Mouse (Mus musculus): ENCODE data around the gene Mat2a. TPM values are rescaled to one million over a fixed set of nuclear protein-coding genes. Genes with fewer than 3 reads are reported as not detected.
"Not testable (repeated sequence)": the region's sequence is repeated elsewhere in the genome, so short reads cannot be mapped to it uniquely, and the experiment has no call there.

Gene Mat2a
- polyA plus RNA-seq, 1 experiment from 2014 or later: 463 TPM

DNA sequence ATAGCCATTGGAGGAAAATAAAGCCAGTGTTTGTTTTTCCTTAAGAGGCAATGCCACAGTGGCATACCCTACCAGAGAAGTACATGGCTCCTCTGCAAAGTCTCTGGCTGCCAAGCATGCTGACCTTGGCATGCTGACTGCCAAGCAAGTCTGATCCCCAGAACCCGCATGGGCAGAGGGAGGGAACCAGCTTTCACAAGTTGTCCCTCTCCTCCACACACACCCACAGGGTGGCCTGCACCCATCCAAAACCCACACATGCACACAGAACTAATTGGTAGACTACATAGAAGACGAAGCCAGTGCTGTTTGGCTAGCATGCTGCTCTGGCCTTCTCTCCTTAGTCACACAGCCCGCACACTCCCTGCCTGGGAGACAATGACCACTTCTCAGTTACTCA is 38.3 kb upstream of the Mat2a start:
- Histone ChIP-seq H3K4me3 (ENCODE audit: low read length) (no peak overlapping the region), H3K9me3 (ENCODE audit: control insufficient read depth, low read length) (no peaks in the 10 kb centered on the region), H3K27me3 (ENCODE audit: control insufficient read depth, insufficient read depth, low read length) (no peaks in the 10 kb centered on the region), H3K36me3 (ENCODE audit: control insufficient read depth, insufficient read depth, low read length) (no peaks in the 10 kb centered on the region), H3K9ac (ENCODE audit: low read depth, low read length) (no peak overlapping the region), H3K27ac (ENCODE audit: low read depth, low read length) (no peak overlapping the region), H3K4me2 (replicated peaks; ENCODE audit: low read depth, low read length) (no peak overlapping the region), H3K4me1 (ENCODE audit: control insufficient read depth, insufficient read depth, low read length) (no peaks in the 10 kb centered on the region)
- WGBS: 93% methylated on average over 3 of the region's 3 CpGs
- ATAC-seq (ENCODE audit: low FRiP score, low TSS enrichment): no peak

DNA sequence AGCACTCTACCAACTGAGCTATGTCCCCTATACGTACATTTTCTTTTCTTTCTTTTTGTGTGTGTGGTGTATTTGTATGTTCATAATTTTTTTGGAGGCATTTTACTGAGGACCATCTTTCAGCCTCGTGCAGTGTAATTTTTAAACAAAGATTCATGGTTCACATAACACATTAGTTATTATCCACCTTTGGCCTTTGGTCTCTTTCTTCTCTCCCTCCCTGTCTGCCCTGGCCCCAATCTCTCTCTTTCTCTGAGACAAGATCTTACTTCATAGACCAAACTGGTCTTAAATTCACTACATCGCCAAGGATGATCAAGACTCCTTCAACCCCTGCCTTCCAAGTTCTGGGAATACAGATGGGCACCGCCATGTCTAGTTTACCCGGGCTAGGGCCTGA is 37.5 kb upstream of the Mat2a start:
- Histone ChIP-seq H3K27ac (ENCODE audit: low read depth, low read length) (no peak overlapping the region), H3K4me2 (replicated peaks; ENCODE audit: low read depth, low read length) (no peak overlapping the region), H3K36me3 (ENCODE audit: control insufficient read depth, insufficient read depth, low read length) (no peaks in the 10 kb centered on the region), H3K4me1 (ENCODE audit: control insufficient read depth, insufficient read depth, low read length) (no peaks in the 10 kb centered on the region), H3K27me3 (ENCODE audit: control insufficient read depth, insufficient read depth, low read length) (no peaks in the 10 kb centered on the region), H3K9me3 (ENCODE audit: control insufficient read depth, low read length) (no peaks in the 10 kb centered on the region), H3K9ac (ENCODE audit: low read depth, low read length) (no peak overlapping the region), H3K4me3 (ENCODE audit: low read length) (no peak overlapping the region)
- ATAC-seq (ENCODE audit: low FRiP score, low TSS enrichment): no peak
- WGBS: 90% methylated on average over 5 of the region's 5 CpGs

DNA sequence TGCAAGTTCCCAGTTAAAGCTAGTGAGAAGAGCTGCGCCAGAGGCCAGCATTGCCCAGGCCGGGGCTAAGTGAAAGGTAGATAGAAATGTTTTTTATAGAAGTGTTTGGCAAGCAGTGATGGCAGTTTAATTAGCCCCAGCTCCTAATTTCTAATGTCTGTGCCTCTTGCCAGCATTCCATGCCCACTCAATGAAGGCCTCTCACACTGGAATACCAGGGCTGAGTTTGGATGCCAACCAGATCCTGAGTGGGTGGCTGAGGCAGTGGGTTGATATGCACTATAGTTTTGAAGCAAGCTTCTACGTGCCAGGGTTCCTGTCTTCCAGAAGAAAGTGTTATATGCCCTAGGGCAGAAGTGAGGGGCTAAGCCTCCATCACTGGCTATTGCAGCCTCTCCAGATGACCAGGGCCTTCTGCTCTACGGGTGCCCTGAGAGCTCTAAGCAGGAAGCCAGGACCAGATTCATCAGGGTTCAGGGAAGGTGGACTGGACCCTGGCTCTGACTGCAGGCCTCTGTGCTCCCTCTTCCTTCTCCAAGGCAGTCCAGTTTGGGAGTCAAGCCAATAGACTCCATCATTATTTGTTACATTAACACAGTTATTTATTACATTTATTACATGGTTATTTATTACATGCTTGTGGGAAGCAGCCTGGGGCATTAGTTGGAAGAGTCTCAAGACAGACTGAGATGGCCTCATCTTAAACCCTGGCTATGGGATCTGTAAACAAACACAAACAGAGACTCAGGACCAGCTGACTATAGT is 36.0 kb upstream of the Mat2a start:
- H3K9me3 ChIP-seq (ENCODE audit: control insufficient read depth, low read length): no peaks in the 10 kb centered on the region
- no peaks in the 10 kb centered on the region for H3K36me3 ChIP-seq (ENCODE audit: control insufficient read depth, insufficient read depth, low read length)
- H3K27ac ChIP-seq (ENCODE audit: low read depth, low read length): no peak overlapping the region
- no peak overlapping the region for H3K4me3 ChIP-seq (ENCODE audit: low read length)
- H3K4me1 ChIP-seq (ENCODE audit: control insufficient read depth, insufficient read depth, low read length): no peaks in the 10 kb centered on the region
- WGBS: 79% methylated on average over 4 of the region's 4 CpGs
- ATAC-seq (ENCODE audit: low FRiP score, low TSS enrichment): no peak
- no peak overlapping the region for H3K4me2 ChIP-seq (replicated peaks; ENCODE audit: low read depth, low read length)
- H3K27me3 ChIP-seq (ENCODE audit: control insufficient read depth, insufficient read depth, low read length): no peaks in the 10 kb centered on the region
- no peak overlapping the region for H3K9ac ChIP-seq (ENCODE audit: low read depth, low read length)

GRCm38 (mm10) chr6:72473264-72474041 is 34.1 kb upstream of the Mat2a start:
- WGBS: 25% methylated on average over 14 of the region's 14 CpGs
- Histone ChIP-seq H3K4me3 (ENCODE audit: low read length) (no peak overlapping the region), H3K27me3 (ENCODE audit: control insufficient read depth, insufficient read depth, low read length) (no peaks in the 10 kb centered on the region), H3K27ac (ENCODE audit: low read depth, low read length) (no peak overlapping the region), H3K9me3 (ENCODE audit: control insufficient read depth, low read length) (no peaks in the 10 kb centered on the region), H3K4me1 (ENCODE audit: control insufficient read depth, insufficient read depth, low read length) (no peaks in the 10 kb centered on the region), H3K36me3 (ENCODE audit: control insufficient read depth, insufficient read depth, low read length) (no peaks in the 10 kb centered on the region), H3K9ac (ENCODE audit: low read depth, low read length) (no peak overlapping the region), H3K4me2 (replicated peaks; ENCODE audit: low read depth, low read length) (no peak overlapping the region)
- peak; percentile 84 for ATAC-seq (ENCODE audit: low FRiP score, low TSS enrichment)

DNA sequence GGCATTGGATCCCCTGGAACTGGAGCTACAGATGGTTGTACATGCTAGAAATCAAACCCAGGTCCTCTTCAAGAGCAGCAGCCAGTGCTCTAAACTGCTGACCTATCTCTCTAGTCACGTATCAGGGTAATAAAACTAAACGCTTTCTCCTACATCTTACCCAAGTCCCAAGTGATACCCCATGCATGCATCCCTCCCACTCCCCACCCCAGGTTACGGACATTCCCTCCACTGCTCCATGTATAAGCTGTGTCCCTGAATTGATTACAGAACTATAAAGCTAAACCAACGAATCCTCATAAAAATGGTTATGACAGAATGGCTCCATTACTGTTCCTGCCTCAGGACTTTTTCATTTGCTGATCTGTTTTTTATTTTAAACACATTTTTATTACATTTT is 26.8 kb upstream of the Mat2a start:
- Histone ChIP-seq H3K9ac (ENCODE audit: low read depth, low read length) (no peak overlapping the region), H3K4me1 (ENCODE audit: control insufficient read depth, insufficient read depth, low read length) (peaks cover 4% of the 10 kb centered on the region; the same call in 1 of the 2 replicates), H3K4me3 (ENCODE audit: low read length) (no peak overlapping the region), H3K9me3 (ENCODE audit: control insufficient read depth, low read length) (no peaks in the 10 kb centered on the region), H3K27me3 (ENCODE audit: control insufficient read depth, insufficient read depth, low read length) (no peaks in the 10 kb centered on the region), H3K4me2 (replicated peaks; ENCODE audit: low read depth, low read length) (no peak overlapping the region), H3K36me3 (ENCODE audit: control insufficient read depth, insufficient read depth, low read length) (no peaks in the 10 kb centered on the region), H3K27ac (ENCODE audit: low read depth, low read length) (no peak overlapping the region)
- 55% methylated on average over 4 of the region's 4 CpGs for WGBS
- 0 out of 2 replicates have a peak, but pooled peaks have one; percentile 25 for ATAC-seq (ENCODE audit: low FRiP score, low TSS enrichment)

DNA sequence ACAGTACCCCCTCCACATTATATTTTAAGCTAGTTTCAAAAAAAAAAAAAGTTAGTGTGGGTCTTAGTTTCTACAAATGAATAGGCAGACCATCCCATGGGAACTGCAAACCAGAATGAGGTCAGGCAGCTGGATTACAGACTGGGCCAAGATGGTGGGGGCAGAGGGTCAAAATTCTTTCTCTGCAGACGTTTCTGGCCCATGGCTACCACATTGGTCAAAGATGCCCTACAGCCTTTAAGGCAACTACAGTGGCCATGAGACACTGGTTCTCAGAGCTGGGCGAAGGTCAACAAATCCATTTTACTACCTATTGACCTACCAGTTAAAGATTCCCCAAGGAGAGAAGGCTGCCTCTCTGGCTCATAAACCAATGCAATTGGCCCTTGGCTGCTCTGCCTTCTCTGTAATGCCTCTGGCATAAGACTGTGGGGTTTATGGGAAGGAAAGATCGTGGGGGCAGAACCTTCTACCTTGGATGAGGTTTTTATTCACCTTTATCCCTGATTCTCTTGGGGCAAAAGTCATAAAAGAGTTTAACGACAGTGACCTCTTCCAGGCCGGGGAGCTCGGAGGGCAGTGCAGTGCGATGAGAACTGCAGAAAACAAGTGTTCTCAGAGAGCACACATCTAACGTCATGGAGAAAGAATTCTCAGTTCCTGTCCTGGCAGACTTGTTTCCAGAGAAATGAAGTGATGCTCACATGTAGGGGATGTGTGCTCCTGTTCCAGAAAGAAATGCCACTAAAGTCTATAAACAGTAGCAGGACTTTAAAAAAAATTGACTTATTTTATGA is 26.2 kb upstream of the Mat2a start:
- Histone ChIP-seq H3K9ac (ENCODE audit: low read depth, low read length) (no peak overlapping the region), H3K36me3 (ENCODE audit: control insufficient read depth, insufficient read depth, low read length) (no peaks in the 10 kb centered on the region), H3K9me3 (ENCODE audit: control insufficient read depth, low read length) (no peaks in the 10 kb centered on the region), H3K27ac (ENCODE audit: low read depth, low read length) (no peak overlapping the region), H3K4me1 (ENCODE audit: control insufficient read depth, insufficient read depth, low read length) (peaks cover 6% of the 10 kb centered on the region; the same call in 1 of the 2 replicates), H3K4me3 (ENCODE audit: low read length) (no peak overlapping the region), H3K27me3 (ENCODE audit: control insufficient read depth, insufficient read depth, low read length) (no peaks in the 10 kb centered on the region), H3K4me2 (replicated peaks; ENCODE audit: low read depth, low read length) (no peak overlapping the region)
- ATAC-seq (ENCODE audit: low FRiP score, low TSS enrichment): peak; percentile 43; the same call in 1 of the 2 replicates
- 18% methylated on average over 8 of the region's 8 CpGs for WGBS

GRCm38 (mm10) chr6:72462550-72463257 is 23.3 kb upstream of the Mat2a start:
- H3K4me1 ChIP-seq (ENCODE audit: control insufficient read depth, insufficient read depth, low read length); H3K4me3 ChIP-seq (ENCODE audit: low read length); H3K27ac ChIP-seq (ENCODE audit: low read depth, low read length); H3K9me3 ChIP-seq (ENCODE audit: control insufficient read depth, low read length); H3K4me2 ChIP-seq (replicated peaks; ENCODE audit: low read depth, low read length); ATAC-seq (ENCODE audit: low FRiP score, low TSS enrichment); H3K36me3 ChIP-seq (ENCODE audit: control insufficient read depth, insufficient read depth, low read length); H3K9ac ChIP-seq (ENCODE audit: low read depth, low read length); H3K27me3 ChIP-seq (ENCODE audit: control insufficient read depth, insufficient read depth, low read length): not testable (repeated sequence)
- 78% methylated on average over 5 of the region's 5 CpGs for WGBS

DNA sequence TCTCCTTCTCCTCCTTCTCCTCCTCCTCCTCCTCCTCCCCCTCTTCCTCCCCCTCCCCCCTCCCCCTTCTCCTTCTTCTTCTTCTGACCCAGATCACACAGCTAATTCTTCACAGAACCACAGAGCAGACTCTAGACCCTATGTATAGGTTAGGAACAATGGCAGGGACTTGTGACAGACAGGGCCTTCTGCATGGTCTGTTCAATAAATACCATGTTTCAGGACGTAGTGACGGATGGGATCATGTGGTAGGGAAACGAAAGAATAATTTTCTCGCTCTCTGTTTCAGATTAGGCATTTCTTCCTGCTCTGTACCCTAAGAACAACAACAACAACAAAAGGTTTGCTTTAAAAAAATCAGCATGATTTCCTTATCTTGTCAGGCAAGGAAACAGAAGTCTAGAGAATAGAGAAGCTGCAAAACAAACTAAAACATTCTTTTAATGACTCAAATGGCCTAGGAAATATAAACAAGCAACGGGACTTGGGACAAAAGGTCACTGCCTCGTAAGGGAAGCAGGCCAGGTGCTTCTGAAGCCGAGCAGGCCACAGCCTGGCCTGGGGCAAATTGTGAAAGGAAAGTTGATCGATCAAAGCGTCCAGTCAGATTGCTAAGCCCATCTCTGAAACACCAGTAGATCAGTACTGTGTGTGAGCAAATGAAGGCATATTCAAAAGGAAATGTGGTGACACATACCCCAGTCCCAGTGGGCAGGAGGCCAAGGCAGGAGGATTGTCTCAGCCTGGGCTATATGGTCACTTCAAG is 20.9 kb upstream of the Mat2a start:
- H3K27ac ChIP-seq (ENCODE audit: low read depth, low read length): no peak overlapping the region
- no peak for ATAC-seq (ENCODE audit: low FRiP score, low TSS enrichment)
- whole genome bisulfite sequencing: 40% methylated on average over 9 of the region's 9 CpGs

More for the DNA sequence above, 20.9 kb upstream of the Mat2a start:
- no peaks in the 10 kb centered on the region for H3K27me3 ChIP-seq (ENCODE audit: control insufficient read depth, insufficient read depth, low read length)
- peaks cover 5% of the 10 kb centered on the region; the same call in 1 of the 2 replicates for H3K4me1 ChIP-seq (ENCODE audit: control insufficient read depth, insufficient read depth, low read length)
- H3K36me3 ChIP-seq (ENCODE audit: control insufficient read depth, insufficient read depth, low read length): no peaks in the 10 kb centered on the region
- no peak overlapping the region for H3K4me2 ChIP-seq (replicated peaks; ENCODE audit: low read depth, low read length)
- no peak overlapping the region for H3K9ac ChIP-seq (ENCODE audit: low read depth, low read length)
- H3K9me3 ChIP-seq (ENCODE audit: control insufficient read depth, low read length): no peaks in the 10 kb centered on the region
- H3K4me3 ChIP-seq (ENCODE audit: low read length): no peak overlapping the region

Measured in kidney, embryonic 14.5 days (tissue).